Mouse (Mus musculus): Measurements from ENCODE around the gene Meiob. TPM values are rescaled to one million over a fixed set of nuclear protein-coding genes. Genes with fewer than 3 reads are reported as not detected.
A peak's percentile ranks its signal among the peaks of the same experiment; 100 is the strongest.

Meiob gene
- total RNA-seq (2021) = not detected

DNA sequence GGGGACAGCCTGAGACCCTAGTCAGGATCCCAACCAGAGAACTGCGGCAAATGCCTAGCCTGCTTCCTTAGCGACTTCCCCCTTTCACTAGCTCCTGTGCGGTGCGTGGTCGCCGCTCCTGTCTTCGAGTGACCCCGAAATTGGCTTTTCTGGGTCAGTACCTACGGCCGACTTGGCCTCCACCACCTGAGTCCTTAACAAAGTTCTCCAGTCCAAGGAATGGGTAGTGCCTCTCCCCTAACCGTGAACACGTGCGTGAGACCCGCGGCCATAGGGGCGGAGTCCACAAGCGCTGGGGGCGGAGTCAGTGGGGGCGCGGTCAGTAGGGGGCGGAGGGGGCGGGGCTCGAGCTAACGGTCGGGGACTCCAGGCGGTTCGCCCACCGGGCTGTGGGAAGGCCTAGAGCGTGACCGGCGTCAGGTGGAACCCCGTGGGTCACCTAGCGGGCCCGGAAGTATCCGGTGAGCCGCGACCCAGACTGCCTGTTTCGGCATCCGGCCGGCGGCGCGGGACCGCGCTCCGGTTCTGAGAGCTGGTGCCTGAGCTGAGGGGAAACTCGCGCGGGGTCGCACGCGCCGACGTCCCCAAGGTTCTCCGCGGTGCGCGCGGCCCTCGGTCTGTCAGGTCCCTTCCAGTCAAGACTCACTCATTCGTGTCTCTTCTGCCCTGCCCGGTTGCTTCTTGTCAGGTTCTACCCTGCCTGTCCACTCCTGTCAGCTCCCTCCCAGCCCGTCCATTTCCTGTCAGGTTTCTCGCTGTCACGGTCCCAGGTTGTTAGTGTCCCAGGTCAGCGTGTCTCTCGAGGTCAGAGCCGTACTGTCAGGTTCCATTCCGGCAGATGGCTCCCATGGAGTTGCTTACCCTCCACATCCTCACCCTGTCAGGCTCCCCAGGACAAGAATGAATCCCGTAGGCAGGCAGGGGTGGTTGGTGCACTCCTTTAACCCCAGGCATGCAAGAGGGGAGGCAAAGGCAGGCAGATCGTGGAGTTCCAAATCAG lies at the start of gene Meiob:
Meiob (plus strand) TSS at position 338 of the 1,000 bp plus-strand sequence.
- peak; percentile 3 to 7 for DNase-seq

- DNase-seq = no peak
Observed at GRCm38 (mm10) chr17:24757394-24757793, 46.7 kb upstream of the Meiob start.

DNA sequence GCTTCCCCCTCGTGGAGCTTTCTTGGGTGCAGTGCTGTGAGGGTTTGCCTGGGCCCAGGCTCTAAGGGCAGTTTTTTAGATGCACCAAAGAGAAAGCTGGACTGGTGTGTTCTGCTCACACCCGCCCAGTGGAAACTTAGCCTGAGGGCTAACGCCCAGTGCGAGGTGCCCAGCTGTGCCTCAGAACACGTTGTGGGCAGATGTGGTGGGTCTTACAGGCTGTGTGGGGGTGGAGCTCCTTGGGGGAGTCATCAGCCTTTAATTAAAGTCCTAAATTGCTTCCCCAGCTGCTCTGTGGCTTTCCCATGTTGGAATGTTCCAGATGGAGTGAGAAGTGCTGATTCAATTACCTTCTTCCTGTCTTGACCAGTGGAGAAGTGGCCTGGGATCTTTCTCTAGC lies 43.0 kb upstream of the Meiob start:
- no peak for DNase-seq

DNA sequence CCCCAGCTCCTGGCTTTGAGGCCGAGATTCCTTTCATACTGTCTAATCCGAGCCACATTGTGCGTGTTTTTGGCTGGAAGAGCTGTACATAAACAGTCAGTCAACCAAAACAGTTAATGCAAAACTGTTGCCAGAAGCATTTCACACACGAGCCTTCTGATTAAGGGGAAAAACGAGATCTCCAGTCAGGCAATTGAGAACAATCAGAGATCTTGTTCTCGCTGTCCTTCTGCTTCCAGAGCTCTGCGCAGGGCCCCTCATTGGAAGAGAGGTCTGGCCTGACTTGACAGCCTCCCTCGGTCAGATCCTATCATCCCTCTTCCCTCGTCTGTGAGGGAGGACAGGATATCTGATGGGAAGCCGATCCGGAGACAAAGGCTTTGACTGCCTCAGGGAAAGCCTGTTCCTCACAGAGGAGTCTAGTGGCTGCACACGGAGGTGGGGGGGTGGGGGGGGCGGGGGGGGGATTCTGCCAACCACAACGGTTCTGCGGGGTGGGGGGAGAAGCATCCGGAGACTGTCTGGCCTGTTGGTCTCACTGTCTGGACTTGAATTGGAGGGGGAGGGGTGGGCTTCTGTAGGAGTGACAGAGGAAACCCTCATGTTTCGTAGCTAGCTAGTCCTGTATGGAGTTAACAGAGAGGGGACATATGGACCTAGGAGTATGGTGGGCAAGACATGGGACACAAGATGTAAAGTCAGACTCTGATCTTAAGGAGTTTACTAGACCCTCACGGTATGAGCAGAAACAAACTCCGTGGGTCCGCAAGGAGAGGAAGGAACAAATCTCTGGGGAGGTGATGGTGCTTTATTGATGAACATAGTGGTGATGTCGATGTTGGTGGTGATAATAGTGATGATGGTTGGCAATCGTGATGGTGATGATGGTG lies 38.8 kb upstream of the Meiob start:
- DNase-seq = no peak

GRCm38 (mm10) chr17:24766266-24766875 lies 37.7 kb upstream of the Meiob start:
- no peak for DNase-seq

DNA sequence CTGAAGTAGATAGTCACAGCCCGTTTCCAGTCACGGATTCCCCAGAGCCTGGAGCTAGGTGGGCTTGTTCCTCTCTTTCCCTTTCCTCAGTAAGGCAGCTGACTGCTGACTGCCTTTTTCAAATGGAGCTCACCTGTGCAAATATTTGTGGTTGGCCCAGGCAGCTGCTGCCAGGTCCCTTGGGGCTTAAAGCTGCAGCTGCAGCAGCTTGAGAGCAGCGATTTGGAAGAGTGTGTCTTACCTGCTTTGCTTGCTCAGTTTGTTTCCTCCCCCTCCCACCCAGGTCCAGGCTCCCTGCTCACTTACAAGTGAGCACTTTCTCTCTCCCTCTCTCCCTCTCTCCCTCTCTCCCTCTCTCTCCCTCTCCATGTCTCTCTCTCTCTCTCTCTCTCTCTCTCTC lies 34.9 kb upstream of the Meiob start:
- no peak for DNase-seq

DNA sequence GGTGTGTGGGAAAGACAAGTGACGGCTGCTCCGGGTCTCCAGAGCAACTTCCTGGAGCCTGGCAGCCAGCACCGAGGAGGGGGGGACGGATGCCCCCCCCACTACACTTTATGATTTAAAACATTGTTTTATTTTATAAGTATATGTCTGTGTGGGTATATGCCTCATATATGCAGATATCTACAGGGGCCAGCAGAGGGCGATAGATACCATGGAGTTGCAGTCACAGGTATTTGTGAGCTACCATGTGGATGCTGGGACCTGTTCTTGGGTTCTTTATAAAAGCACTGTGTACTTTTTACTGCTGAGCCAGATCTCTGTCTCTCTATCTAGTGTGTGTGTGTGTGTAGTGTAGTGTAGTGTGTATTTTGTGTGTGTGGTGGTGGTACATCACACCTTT lies 30.8 kb upstream of the Meiob start:
- DNase-seq = no peak

DNA sequence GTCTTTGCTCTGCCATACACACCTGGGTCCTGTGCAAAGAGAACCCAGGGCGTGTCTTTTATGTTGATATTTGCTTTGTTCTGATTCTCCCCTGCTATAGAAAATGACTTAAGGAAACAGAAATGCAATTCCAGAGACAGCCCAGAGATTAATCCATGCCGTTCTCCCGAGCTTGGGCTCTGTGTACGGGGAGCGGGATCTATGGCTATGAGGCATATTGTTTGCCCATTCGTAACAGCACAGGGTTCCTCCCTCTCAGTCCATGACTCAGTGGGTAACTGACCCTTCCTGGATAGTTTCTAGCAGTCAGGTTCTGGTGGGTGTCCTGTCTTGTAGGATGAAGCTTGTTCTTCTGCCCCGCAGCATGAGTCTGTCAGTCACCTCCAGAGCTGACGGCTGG lies 28.9 kb upstream of the Meiob start:
- no peak for DNase-seq

- no peak for DNase-seq
Observed at GRCm38 (mm10) chr17:24777073-24777472, 27.0 kb upstream of the Meiob start.

GRCm38 (mm10) chr17:24780821-24781220 lies 23.3 kb upstream of the Meiob start:
- no peak for DNase-seq

GRCm38 (mm10) chr17:24792190-24792589 lies 11.9 kb upstream of the Meiob start:
- DNase-seq = no peak

DNA sequence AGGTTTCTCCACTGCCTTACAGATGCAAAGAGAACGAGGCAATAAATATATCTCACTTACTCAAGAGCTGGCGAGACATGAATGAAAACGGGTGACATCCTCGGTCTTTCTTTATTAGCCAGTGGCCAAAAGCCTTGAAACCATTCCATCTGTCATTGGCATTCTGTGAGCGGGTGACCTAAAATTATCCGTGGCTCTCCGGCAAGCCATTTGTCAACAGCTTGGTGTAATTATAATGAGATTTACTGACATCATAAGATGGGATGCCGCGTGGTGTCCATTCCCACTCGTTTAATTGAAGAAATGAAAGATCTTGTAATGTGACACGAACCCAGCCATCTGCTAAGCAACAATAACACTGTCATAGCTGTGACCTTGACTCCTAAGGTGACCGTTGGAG lies 9.3 kb upstream of the Meiob start:
- DNase-seq = no peak

- no peak for DNase-seq
Observed at GRCm38 (mm10) chr17:24796969-24797368, 7.1 kb upstream of the Meiob start.

GRCm38 (mm10) chr17:24798229-24798628 lies 5.9 kb upstream of the Meiob start:
- DNase-seq = no peak

DNA sequence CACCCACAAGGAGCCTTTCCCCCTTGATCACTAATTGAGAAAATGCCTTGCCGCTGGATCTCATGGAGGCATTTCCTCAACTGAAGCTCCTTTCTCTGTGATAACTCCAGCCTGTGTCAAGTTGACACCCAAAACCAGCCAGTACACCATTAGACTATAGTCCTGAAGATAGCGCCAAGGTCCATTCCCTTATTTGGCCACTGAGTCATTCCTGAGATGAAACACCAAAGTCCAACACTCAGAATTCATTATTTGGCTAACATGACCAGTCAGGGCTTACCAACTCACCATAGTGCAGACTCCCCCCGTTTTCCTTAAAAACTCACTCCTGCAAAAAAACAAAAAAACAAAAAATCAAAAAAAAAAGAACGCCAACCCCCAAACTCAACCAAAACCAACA lies 4.6 kb upstream of the Meiob start:
- no peak for DNase-seq

DNA sequence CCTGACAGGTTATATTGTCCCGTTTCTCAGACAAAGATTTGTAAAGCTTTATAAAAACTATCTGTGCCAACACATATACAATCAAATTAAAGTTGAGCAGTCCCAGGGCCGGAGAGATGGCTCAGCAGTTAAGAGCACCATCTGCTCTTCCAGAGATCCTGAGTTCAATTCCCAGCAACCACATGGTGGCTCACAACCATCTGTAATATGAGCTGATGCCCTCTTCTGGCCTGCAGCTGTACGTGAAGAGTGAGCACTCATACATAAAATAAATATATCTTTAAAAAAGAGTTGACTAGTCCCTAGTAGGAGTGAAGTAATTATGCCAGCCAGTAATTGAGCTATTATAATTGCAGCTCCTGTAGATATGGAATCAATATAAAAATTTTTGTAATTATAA lies 3.6 kb upstream of the Meiob start:
- no peak for DNase-seq

GRCm38 (mm10) chr17:24811211-24811610 lies 7.1 kb downstream of the Meiob start:
- DNase-seq = no peak

- DNase-seq = no peak
Observed at GRCm38 (mm10) chr17:24812215-24812614, 8.1 kb downstream of the Meiob start.

GRCm38 (mm10) chr17:24815256-24815655 lies 11.2 kb downstream of the Meiob start:
- no peak for DNase-seq

DNA sequence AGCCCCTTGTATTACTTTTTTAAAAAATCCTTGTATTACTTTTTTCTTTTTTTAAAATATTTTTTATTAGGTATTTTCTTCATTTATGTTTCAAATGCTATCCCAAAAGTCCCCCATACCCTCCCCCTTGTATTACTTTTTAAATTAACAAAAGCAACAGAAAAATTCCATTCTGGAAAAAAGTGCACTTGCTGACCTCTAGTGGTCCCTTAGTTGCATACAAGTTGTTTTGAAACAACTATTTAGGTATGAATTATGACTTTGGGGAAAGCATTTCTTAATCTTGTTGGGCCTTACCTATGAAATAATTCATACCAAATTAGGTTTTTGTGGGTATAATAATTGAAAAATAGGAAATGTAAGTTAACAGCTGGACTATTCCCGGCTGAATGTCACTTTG lies 13.4 kb downstream of the Meiob start:
- no peak for DNase-seq

- DNase-seq = no peak
Observed at GRCm38 (mm10) chr17:24818172-24818571, 14.1 kb downstream of the Meiob start.

DNA sequence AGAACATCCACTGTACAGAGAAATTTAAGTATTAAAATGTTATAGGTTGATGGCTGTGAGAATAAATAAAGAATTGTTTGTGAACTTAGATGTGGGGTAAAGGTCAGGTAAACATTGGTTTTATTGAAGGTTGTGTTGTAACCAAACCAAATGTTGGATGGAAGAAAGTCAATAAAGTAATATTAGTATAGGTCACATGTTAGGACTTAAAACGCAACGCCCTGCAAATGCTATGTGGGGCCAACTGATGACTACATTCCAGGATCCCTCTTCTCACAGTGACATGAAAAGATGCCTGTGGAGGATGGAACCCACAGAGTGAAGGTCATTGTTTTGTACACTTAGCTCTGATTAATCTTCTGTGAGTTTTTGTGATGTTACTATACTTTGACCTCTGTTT lies 15.4 kb downstream of the Meiob start:
- no peak for DNase-seq
